Mouse (Mus musculus) right cerebral cortex, postnatal 10 days (tissue): ENCODE results near the gene Glra3.

ENCODE experiments used
- DNase-seq, 2 experiments: peaks; one replicate each; pipeline ENCODE4 v3.0.0; 2021; ENCODE audit warnings: low spot score in 2 of 2

Gene Glra3

GRCm38 (mm10) chr8:55939870-55940525, at the start of gene Glra3:
Gene Glra3 (plus strand): TSS chr8:55940460.
- DNase-seq: peak; percentile 70 to 78

DNA sequence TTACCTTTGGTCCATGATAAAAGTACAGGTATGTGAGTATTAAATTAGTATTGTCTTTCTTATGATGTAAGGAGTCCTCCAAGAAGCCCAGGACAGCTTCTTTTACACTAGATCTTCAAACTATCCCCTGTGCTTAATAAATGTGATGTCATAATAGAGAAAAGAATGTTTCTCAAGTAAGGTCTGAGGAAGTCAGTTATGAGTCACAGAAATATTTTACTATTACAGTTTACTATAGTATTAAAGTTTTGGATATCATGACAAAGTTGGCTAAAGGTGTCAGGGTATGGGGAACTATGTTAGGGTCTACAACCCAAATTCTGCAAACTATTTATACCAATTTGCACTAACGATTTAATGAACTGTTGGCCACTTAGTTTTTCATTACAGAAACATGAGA, 33.4 kb upstream of the Glra3 start, which contains the start of gene Adam29:
Gene Adam29 (minus strand): TSS at position 101 of the 400 bp plus-strand sequence.
- DNase-seq: no peak

DNA sequence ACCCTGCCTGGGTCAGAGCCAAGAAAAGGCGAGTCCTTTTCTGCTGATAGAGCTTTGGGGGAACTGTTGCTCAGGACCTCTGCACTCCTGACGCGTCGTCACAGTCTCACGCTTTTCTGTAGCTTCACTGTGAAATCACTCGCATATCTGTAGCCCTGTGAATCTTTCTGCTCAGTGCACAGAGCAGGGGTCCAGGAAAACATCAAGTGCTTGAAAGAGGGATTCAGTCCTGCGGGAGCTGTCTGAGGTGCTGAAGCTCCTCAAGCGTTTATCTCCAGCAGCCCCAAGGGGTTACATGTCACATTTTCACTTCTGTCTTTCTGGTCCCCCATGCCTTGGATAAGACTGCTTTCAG, 243 bp downstream of the Glra3 start:
- DNase-seq: no peak

DNA sequence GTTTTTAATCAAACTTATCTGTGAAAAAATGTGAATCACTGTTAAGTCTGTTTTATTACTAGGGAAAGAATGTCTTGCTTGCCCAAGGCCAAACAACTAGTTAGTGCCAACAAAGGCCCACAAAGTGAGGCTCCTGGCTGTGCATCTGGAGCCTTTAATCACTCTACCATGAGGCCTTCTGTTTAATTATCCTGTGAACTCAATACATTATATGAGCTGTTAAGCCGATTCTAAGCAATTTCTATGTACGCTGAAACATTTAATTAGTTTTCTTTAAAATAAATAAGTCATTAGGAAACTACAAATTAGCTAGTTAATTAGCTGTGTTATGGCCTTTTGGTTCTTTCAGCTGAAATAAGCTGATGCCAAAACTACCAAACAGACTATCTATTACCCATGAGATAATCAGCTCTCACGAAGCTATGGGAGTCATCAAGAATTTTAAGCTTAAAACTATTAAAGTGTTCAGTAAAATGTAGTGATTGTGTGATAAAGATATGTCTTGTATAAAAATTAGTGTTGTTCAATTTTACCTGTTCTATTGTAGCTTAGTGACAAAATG, 24.6 kb downstream of the Glra3 start:
- DNase-seq: no peak

DNA sequence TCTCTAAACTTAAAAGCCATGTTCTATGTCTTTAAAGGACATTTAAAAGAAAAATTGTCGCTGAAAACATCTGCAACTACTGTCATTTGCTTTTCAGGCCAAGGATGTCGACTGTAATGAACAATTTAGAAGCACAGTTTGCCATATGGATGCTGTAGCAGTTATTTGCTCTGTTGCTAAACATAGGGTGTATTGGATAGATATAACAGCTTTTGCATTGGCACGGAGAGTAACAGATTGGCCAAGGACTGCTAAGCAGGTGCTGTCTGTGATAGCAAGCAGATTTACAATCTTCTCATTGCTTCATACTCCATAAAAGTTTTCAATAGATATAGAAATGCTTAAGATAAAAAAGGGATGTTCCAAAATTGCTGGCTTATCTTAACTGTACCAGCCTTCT, 57.6 kb downstream of the Glra3 start:
- peak; percentile 50 to 80 for DNase-seq

DNA sequence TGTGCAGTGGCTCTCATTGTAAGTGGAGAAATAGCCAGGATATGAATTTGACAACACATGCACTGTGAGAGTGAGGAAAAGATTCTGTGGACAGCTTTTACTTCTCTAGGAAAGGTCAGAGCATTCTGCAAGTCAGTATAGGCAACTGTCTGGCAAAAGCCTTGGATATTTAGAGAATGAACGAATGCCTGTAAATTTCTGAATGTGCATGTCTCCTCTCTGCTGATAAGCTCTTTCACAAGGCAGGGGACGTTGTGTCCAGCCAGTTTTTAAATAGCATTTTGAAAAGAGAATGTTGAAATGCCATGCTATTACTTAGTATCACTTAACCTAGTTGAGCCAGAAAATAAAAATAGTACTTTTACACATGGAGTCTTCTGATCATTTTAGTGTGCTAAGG, 114.1 kb downstream of the Glra3 start:
- no peak for DNase-seq

DNA sequence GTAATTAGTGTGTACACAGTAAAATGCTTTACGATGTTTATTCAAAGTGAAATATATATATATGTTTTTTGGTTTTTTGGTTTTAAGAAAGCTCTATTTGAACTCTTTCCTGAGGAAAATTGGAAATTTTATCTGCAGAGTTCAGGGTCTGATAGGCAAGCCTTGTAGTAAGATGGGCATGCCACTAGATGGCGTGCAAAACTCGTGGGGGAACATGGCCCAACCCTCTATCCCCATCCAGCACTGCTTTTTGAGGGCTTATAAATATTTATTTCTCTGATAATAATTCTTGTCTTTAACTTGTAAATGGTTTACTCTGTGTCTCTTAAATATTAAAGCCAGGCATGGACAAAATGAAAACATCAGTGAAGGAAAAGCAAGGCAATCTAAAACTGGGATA, 122.8 kb downstream of the Glra3 start:
- peak in 1 of 2 experiments; percentile 41 for DNase-seq

DNA sequence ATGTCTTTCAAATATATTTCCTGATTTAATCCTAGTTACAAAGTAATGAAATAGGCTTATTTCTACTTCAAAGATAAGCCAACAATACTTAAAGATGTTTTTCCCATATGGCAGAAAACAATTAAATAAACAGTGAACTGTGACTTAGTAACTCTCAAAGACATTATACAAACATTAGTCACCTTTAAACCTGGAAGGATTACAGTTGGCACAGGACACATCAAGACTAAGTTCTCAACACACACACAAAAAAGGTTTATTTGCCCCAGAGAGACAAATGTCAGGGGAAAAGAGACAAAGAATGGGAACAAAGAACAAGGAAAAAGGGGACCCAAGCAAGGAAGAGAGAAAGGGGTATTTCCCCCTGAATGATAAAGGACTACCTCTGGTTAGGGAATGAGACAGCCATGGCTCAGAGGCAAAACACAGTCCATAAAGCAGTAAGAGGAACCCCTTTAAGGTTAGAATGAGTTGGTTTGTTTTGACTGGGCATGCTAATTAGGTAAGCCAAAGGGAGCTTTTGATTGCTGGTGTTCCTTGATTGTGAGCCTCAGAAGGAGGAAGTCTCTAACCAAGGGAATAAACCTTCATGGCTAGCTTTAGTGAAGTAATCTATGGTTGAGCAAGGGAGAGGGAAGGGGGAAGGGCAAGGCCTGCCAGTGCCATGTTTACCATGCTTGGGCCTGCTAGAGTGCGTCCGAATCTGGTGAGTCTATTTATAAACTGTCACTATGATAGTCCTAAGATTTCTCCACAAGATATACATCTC, 130.4 kb downstream of the Glra3 start:
- DNase-seq: no peak

- DNase-seq: no peak
Measured at GRCm38 (mm10) chr8:56083654-56084053, 143.4 kb downstream of the Glra3 start.

- DNase-seq: no peak
Measured at GRCm38 (mm10) chr8:56094385-56094784, 154.1 kb downstream of the Glra3 start.

GRCm38 (mm10) chr8:56110296-56110695, 170.0 kb downstream of the Glra3 start:
- no peak for DNase-seq

DNA sequence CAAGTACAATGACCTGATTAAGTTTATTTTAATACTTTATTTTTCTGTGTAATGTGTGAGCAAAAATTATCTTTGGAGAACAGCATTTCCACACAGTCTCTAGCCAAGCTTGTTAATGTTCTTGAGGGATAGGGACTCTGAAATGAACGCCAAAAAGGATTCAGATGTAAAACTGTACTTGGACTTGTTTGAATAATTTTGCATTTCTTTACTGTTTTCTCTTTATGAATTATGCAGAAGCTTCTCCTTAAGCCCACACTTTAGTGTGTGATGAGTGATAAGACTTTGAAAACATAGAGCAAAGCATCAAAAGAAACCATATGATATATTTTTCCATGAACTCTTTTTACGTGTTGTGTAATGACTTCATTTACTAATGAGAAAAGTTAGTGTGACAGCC, 189.1 kb downstream of the Glra3 start:
- no peak for DNase-seq

GRCm38 (mm10) chr8:56150697-56151096, 210.4 kb downstream of the Glra3 start:
- no peak for DNase-seq

GRCm38 (mm10) chr8:56151574-56151973, 211.3 kb downstream of the Glra3 start:
- no peak for DNase-seq

GRCm38 (mm10) chr8:56158966-56159365, 218.7 kb downstream of the Glra3 start:
- DNase-seq: no peak
